Mouse (Mus musculus) Patski (cell line): Measurements from ENCODE around the gene Zfp524. TPM values are rescaled to one million over a fixed set of nuclear protein-coding genes. Genes with fewer than 3 reads are reported as not detected.
"Not testable (repeated sequence)": the region's sequence is repeated elsewhere in the genome, so short reads cannot be mapped to it uniquely, and the experiment has no call there.

ENCODE experiments used
- ATAC-seq: fragments of 100-300 bp; one replicate; pipeline ENCODE4 v1.8.0; 2021
- CTCF ChIA-PET: fragments of 350-600 bp; sonication (Branson Sonifier 250); formaldehyde crosslinking; loops from one replicate; lab custom pipeline; 2022; ENCODE audit warnings: inconsistent platforms; lab: Charles Lee
- POLR2A ChIA-PET: fragments of 350-600 bp; sonication (Branson Sonifier 250); formaldehyde crosslinking; loops from one replicate; lab custom pipeline; 2022; ENCODE audit warnings: antibody characterized with exemption, inconsistent platforms; lab: Charles Lee
- DNase-seq: peaks from one replicate; pipeline ENCODE4 v3.0.0-alpha.2; 2011; ENCODE audit warnings: low read depth, low spot score
- H3K27me3 ChIP-seq: fragments of 371-371 bp; one replicate; pipeline ENCODE4 v1.5.1; 2021
- CTCF ChIP-seq: fragments of 100-300 bp; IDR thresholded peaks from one replicate; pipeline ENCODE4 v1.5.1; 2021
- in situ Hi-C: fragments of 300-500 bp; cut with MboI; formaldehyde crosslinking; loops from 3 replicates; pipeline ENCODE4 v1.11.1; 2018; ENCODE audit warnings: low pct_unique_long_range_greater_than_20kb, mixed read lengths
- polyA plus RNA-seq: library from polyadenylated mRNA; unstranded; gene quantifications from one replicate; pipeline ENCODE4 v1.2.3, GENCODE M21; 2021

Zfp524 gene
- polyA plus RNA-seq, 1 experiment from 2014 or later, result 11.0 TPM

GRCm38 (mm10) chr7:5015118-5016001 lies 1.1 kb downstream of the Zfp524 start, which contains the start of gene Gm44973:
Gene Gm44973 (plus strand): TSS chr7:5015496.
- ChIA-PET CTCF (interaction anchor here (1.5 to 1.9 kb wide), 2 partner anchors 13 to 72 kb away, joined by 3 to 5 read pairs; no protein-coding TSS in a partner anchor), POLR2A (interaction anchor here (1.1 to 1.8 kb wide), 5 partner anchors 18 to 223 kb away, joined by 3 to 12 read pairs (median 5); partner anchors contain the start of genes Rpl28, Zfp580 and Zfp784)
- in situ Hi-C loops, result loop anchor here (5.0 kb wide), 1 partner anchor 47 kb away; the partner anchor contains the start of gene U2af2
- H3K27me3 ChIP-seq, result no peaks in the 10 kb centered on the region
- no peak for TF ChIP-seq CTCF
- ATAC-seq, result peak; percentile 59
- DNase-seq, result peak; percentile 98

- ChIA-PET CTCF (interaction anchor here (1.2 kb wide), 2 partner anchors 22 to 52 kb away, joined by 3 read pairs; partner anchors contain the start of gene Sbk2), POLR2A (interaction anchor here (1.1 to 1.8 kb wide), 3 partner anchors 22 to 45 kb away, joined by 5 to 12 read pairs (median 7); partner anchors contain the start of genes Zfp580 and Zfp784)
- ATAC-seq (no peak), DNase-seq (no peak)
- H3K27me3 ChIP-seq, result no peaks in the 10 kb centered on the region
- TF ChIP-seq CTCF, result no peak
- in situ Hi-C loops, result loop anchor here (5.0 kb wide), 1 partner anchor 46 kb away; the partner anchor contains the start of gene U2af2
These were observed 1.8 kb downstream of the Zfp524 start for GRCm38 (mm10) chr7:5016057-5016456.

- H3K27me3 ChIP-seq, result no peaks in the 10 kb centered on the region
- DNase-seq (no peak), ATAC-seq (no peak)
- no peak for TF ChIP-seq CTCF
- ChIA-PET POLR2A (interaction anchor here (1.8 kb wide), 1 partner anchor 44 kb away, joined by 12 read pairs; no protein-coding TSS in a partner anchor), CTCF (interaction anchor here (1.2 kb wide), 2 partner anchors 21 to 53 kb away, joined by 3 read pairs; partner anchors contain the start of gene Sbk2)
- in situ Hi-C loops, result loop anchor here (5.0 kb wide), 1 partner anchor 45 kb away; the partner anchor contains the start of gene U2af2
These were observed 2.7 kb downstream of the Zfp524 start for GRCm38 (mm10) chr7:5016920-5017319.

GRCm38 (mm10) chr7:5017352-5017751 lies 3.1 kb downstream of the Zfp524 start:
- in situ Hi-C loops, result loop anchor here (5.0 kb wide), 1 partner anchor 45 kb away; the partner anchor contains the start of gene U2af2
- DNase-seq, result no peak
- no peaks in the 10 kb centered on the region for H3K27me3 ChIP-seq
- POLR2A ChIA-PET, result no interaction called here
- no peak for ATAC-seq
- TF ChIP-seq CTCF, result no peak
- CTCF ChIA-PET, result interaction anchor here (1.2 to 2.3 kb wide), 2 partner anchors 43 to 53 kb away, joined by 3 to 8 read pairs; partner anchors contain the start of gene Sbk2

GRCm38 (mm10) chr7:5017931-5018330 lies 3.7 kb downstream of the Zfp524 start:
- in situ Hi-C loops, result loop anchor here (5.0 kb wide), 1 partner anchor 44 kb away; the partner anchor contains the start of gene U2af2

GRCm38 (mm10) chr7:5019576-5019975 lies 5.4 kb downstream of the Zfp524 start:
- in situ Hi-C loops, result loop anchor here (5.0 kb wide), 1 partner anchor 43 kb away; the partner anchor contains the start of gene U2af2
- ChIA-PET POLR2A (interaction anchor here (1.7 to 2.0 kb wide), 2 partner anchors 18 to 43 kb away, joined by 4 to 15 read pairs; partner anchors contain the start of genes U2af2 and Zfp784), CTCF (interaction anchor here (2.3 kb wide), 1 partner anchor 41 kb away, joined by 8 read pairs; no protein-coding TSS in a partner anchor)
- not testable (repeated sequence) for ATAC-seq, DNase-seq, H3K27me3 ChIP-seq

More at GRCm38 (mm10) chr7:5017931-5018330, 3.7 kb downstream of the Zfp524 start:
- ChIA-PET CTCF (interaction anchor here (1.2 to 2.3 kb wide), 2 partner anchors 21 to 42 kb away, joined by 3 to 8 read pairs; no protein-coding TSS in a partner anchor), POLR2A (no interaction called here)
- TF ChIP-seq CTCF, result no peak
- DNase-seq (no peak), ATAC-seq (no peak)
- no peaks in the 10 kb centered on the region for H3K27me3 ChIP-seq

- peak; percentile 95 for DNase-seq
- CTCF ChIA-PET, result no interaction called here
- in situ Hi-C loops, result loop anchor here (5.0 kb wide), 1 partner anchor 42 kb away; the partner anchor contains the start of gene U2af2
- H3K27me3 ChIP-seq, result no peaks in the 10 kb centered on the region
- TF ChIP-seq CTCF, result no peak
- peak; percentile 87 for ATAC-seq
- POLR2A ChIA-PET, result interaction anchor here (1.3 to 2.0 kb wide), 3 partner anchors 14 to 42 kb away, joined by 3 to 15 read pairs (median 4); partner anchors contain the start of genes 4632433K11Rik, U2af2 and Zfp784
These were observed 5.9 kb downstream of the Zfp524 start, which contains the start of the genes Zfp865 and Ccdc106 for GRCm38 (mm10) chr7:5020000-5020681. Gene Zfp865 (plus strand): TSS chr7:5020376. Gene Ccdc106 (plus strand): TSS chr7:5020553.

- ChIA-PET POLR2A (interaction anchor here (1.3 to 2.0 kb wide), 4 partner anchors 14 to 42 kb away, joined by 3 to 15 read pairs (median 4); partner anchors contain the start of genes 4632433K11Rik, U2af2 and Zfp784), CTCF (no interaction called here)
- in situ Hi-C loops, result no loop called here
- H3K27me3 ChIP-seq, result no peaks in the 10 kb centered on the region
- DNase-seq (no peak), ATAC-seq (peak; percentile 15)
- no peak for TF ChIP-seq CTCF
These were observed 6.5 kb downstream of the Zfp524 start for GRCm38 (mm10) chr7:5020685-5021084.

- TF ChIP-seq CTCF, result no peak
- H3K27me3 ChIP-seq, result no peaks in the 10 kb centered on the region
- no peak for ATAC-seq
- POLR2A ChIA-PET, result interaction anchor here (1.3 to 1.7 kb wide), 3 partner anchors 13 to 24 kb away, joined by 3 to 15 read pairs (median 3); partner anchors contain the start of genes 4632433K11Rik and Zfp784
- in situ Hi-C loops, result no loop called here
- DNase-seq, result no peak
- CTCF ChIA-PET, result no interaction called here
These were observed 7.0 kb downstream of the Zfp524 start for GRCm38 (mm10) chr7:5021197-5021596.
